Mouse (Mus musculus) cortical plate, adult 2 months (tissue): ENCODE results near the gene Flt3l.

Experiments used
- CTCF ChIP-seq: fragments of 200-500 bp; IDR thresholded peaks from 2 replicates; pipeline ENCODE4 v1.5.1; 2011; ENCODE audit warnings: mild to moderate bottlenecking, control low read depth, low read length; ENCODE audit not compliant: insufficient read depth; ENCODE audit errors: extremely low read depth
- POLR2A ChIP-seq: fragments of 200-500 bp; IDR thresholded peaks from 2 replicates; pipeline ENCODE4 v1.6.1; 2011; ENCODE audit warnings: mild to moderate bottlenecking, low read length, control low read depth; ENCODE audit not compliant: insufficient read depth; ENCODE audit errors: extremely low read depth

DNA sequence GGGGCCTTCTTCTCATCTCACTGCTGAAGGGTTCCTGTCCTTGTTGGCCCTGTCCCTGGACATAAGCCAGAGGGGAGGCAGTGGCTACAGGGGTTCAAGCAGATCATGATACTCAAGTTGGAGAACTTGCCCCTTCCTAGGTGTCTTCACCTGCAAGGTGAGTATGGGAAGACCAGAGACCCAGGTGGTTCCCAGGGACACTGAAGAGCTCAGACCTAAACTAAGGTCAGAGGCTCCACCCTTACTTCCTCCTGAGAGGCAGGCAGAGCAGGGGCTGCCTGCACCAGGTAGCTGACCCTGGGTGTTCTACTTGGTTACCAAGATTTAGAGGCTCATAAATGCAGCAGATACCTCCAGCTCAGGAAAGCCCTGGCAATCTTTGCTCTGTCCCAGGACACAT, 14.3 kb downstream of the Flt3l start:
- no peak for TF ChIP-seq CTCF
- no peak for TF ChIP-seq POLR2A
